Mouse (Mus musculus) G1E (cell line): ENCODE data around the gene Pcolce. TPM values are rescaled to one million over a fixed set of nuclear protein-coding genes. Genes with fewer than 3 reads are reported as not detected.

Experiments
- ATAC-seq: 2 replicates; pipeline ENCODE4 v1.8.0; 2016; ENCODE audit warnings: mild to moderate bottlenecking; ENCODE audit not compliant: insufficient number of reproducible peaks, poor library complexity, low FRiP score, severe bottlenecking; ENCODE audit errors: extremely low read depth
- DNase-seq: peaks from one replicate; pipeline ENCODE4 v3.0.0; 2012; ENCODE audit warnings: low spot score
- H3K27me3 ChIP-seq: 2 replicates; pipeline ENCODE4 v1.6.1; 2012; ENCODE audit warnings: mild to moderate bottlenecking, low read length, inconsistent platforms; ENCODE audit not compliant: insufficient read depth
- H3K36me3 ChIP-seq: replicated peaks from 2 replicates; pipeline ENCODE3; 2012; ENCODE audit warnings: mild to moderate bottlenecking, inconsistent platforms
- H3K4me1 ChIP-seq: 2 replicates; pipeline ENCODE4 v1.6.1; 2012; ENCODE audit warnings: low read depth, low read length, inconsistent platforms, mixed read lengths; ENCODE audit not compliant: insufficient read depth
- H3K4me3 ChIP-seq: 2 replicates; pipeline ENCODE4 v1.5.1; 2012; ENCODE audit warnings: low read depth, mild to moderate bottlenecking, inconsistent platforms, low read length, moderate library complexity, mixed read lengths
- H3K9me3 ChIP-seq: replicated peaks from 2 replicates; pipeline ENCODE4 v1.6.1; 2012; ENCODE audit warnings: inconsistent platforms
- CTCF ChIP-seq: IDR thresholded peaks from 2 replicates; pipeline ENCODE4 v1.5.1; 2012; ENCODE audit warnings: low read depth, low read length, inconsistent platforms, mixed read lengths
- GATA1 ChIP-seq: IDR thresholded peaks from 2 replicates; pipeline ENCODE4 v1.6.1; 2012; ENCODE audit warnings: borderline replicate concordance, low read length, inconsistent platforms, mixed read lengths
- GATA2 ChIP-seq: IDR thresholded peaks from 2 replicates; pipeline ENCODE4 v1.6.1; 2012; ENCODE audit warnings: low read depth, low read length, inconsistent platforms, borderline replicate concordance
- POLR2AphosphoS5 ChIP-seq: IDR thresholded peaks from 2 replicates; pipeline ENCODE4 v1.6.1; 2012; ENCODE audit warnings: low read depth, low read length, inconsistent platforms; ENCODE audit not compliant: insufficient replicate concordance
- TAL1 ChIP-seq: conservative IDR thresholded peaks from 2 replicates; pipeline ENCODE4 v1.6.1; 2012; ENCODE audit warnings: low read depth, low read length, inconsistent platforms, mixed read lengths
- polyA plus RNA-seq: library from polyadenylated mRNA; stranded (reverse); fragments of >175 nt; gene quantifications from 2 replicates; pipeline ENCODE4 v1.2.3, GENCODE M21; 2012
- total RNA-seq, 2 experiments: library from RNA; stranded (forward) in 1 of 2; stranded (reverse) in 1 of 2; fragments of 200-1000 nt in 1 of 2; fragments of >200 nt in 1 of 2; fragmentation: Nextera tagmentation in 1 of 2; gene quantifications; 2 replicates each; pipeline ENCODE4 v1.2.3; 2014 to 2017

The Pcolce gene
- total and polyA plus RNA-seq, 3 experiments, result 0.16 to 0.17 TPM; not detected in 1

GRCm38 (mm10) chr5:137600281-137600618 lies 13.3 kb downstream of the Pcolce start:
- H3K36me3 ChIP-seq, result peaks cover 38% of the 10 kb centered on the region
- H3K27me3 ChIP-seq, result no peaks in the 10 kb centered on the region
- no peaks in the 10 kb centered on the region for H3K9me3 ChIP-seq
- H3K4me1 ChIP-seq, result peaks cover 62% of the 10 kb centered on the region
- DNase-seq (no peak), ATAC-seq (no peak)
- peak overlapping the region; percentile 76 for H3K4me3 ChIP-seq
- TF ChIP-seq TAL1, result no peak
- TF ChIP-seq GATA1, result no peak
- TF ChIP-seq CTCF, result no peak
- no peak for TF ChIP-seq POLR2AphosphoS5
- no peak for TF ChIP-seq GATA2

- peaks cover 57% of the 10 kb centered on the region for H3K4me1 ChIP-seq
- ATAC-seq (no peak), DNase-seq (no peak)
- peaks cover 34% of the 10 kb centered on the region for H3K36me3 ChIP-seq
- TF ChIP-seq GATA2, result no peak
- no peak for TF ChIP-seq TAL1
- no peak for TF ChIP-seq POLR2AphosphoS5
- TF ChIP-seq GATA1, result no peak
- TF ChIP-seq CTCF, result no peak
- H3K9me3 ChIP-seq, result no peaks in the 10 kb centered on the region
- peak overlapping the region; percentile 76 for H3K4me3 ChIP-seq
- H3K27me3 ChIP-seq, result no peaks in the 10 kb centered on the region
Measured at GRCm38 (mm10) chr5:137599600-137599999, 14.0 kb downstream of the Pcolce start.

GRCm38 (mm10) chr5:137598100-137598826 lies 15.3 kb downstream of the Pcolce start:
- DNase-seq (no peak), ATAC-seq (no peak)
- Histone ChIP-seq H3K9me3 (no peaks in the 10 kb centered on the region), H3K4me3 (peak overlapping the region; percentile 44; the same call in 1 of the 2 replicates), H3K27me3 (no peaks in the 10 kb centered on the region), H3K4me1 (peaks cover 49% of the 10 kb centered on the region), H3K36me3 (peaks cover 32% of the 10 kb centered on the region)
- TF ChIP-seq GATA2 (no peak), TAL1 (no peak), CTCF (no peak), GATA1 (no peak), POLR2AphosphoS5 (no peak)

GRCm38 (mm10) chr5:137597625-137598024 lies 16.0 kb downstream of the Pcolce start:
- Histone ChIP-seq H3K36me3 (peaks cover 32% of the 10 kb centered on the region), H3K9me3 (no peaks in the 10 kb centered on the region), H3K4me1 (peaks cover 43% of the 10 kb centered on the region), H3K4me3 (no peak overlapping the region), H3K27me3 (no peaks in the 10 kb centered on the region)
- no peak for DNase-seq
- TF ChIP-seq CTCF (no peak), GATA2 (no peak), POLR2AphosphoS5 (no peak), TAL1 (no peak), GATA1 (no peak)
- no peak for ATAC-seq

GRCm38 (mm10) chr5:137596601-137597261 lies 16.9 kb downstream of the Pcolce start:
- no peak for DNase-seq
- Histone ChIP-seq H3K4me1 (peaks cover 38% of the 10 kb centered on the region), H3K27me3 (0 out of 2 replicates have a peak, but pooled peaks cover 1% of the 10 kb centered on the region), H3K4me3 (peak overlapping the region; percentile 58; the same call in 1 of the 2 replicates), H3K36me3 (peaks cover 32% of the 10 kb centered on the region), H3K9me3 (no peaks in the 10 kb centered on the region)
- ATAC-seq, result no peak
- TF ChIP-seq TAL1 (no peak), CTCF (no peak), POLR2AphosphoS5 (no peak), GATA2 (no peak), GATA1 (no peak)

GRCm38 (mm10) chr5:137595921-137596320 lies 17.7 kb downstream of the Pcolce start:
- no peak overlapping the region for H3K4me3 ChIP-seq
- peaks cover 38% of the 10 kb centered on the region for H3K4me1 ChIP-seq
- peaks cover 32% of the 10 kb centered on the region for H3K36me3 ChIP-seq
- 0 out of 2 replicates have a peak, but pooled peaks cover 2% of the 10 kb centered on the region for H3K27me3 ChIP-seq
- DNase-seq, result no peak
- no peak for TF ChIP-seq CTCF
- no peak for TF ChIP-seq POLR2AphosphoS5
- no peak for TF ChIP-seq TAL1
- no peak for TF ChIP-seq GATA1
- no peak for TF ChIP-seq GATA2
- no peaks in the 10 kb centered on the region for H3K9me3 ChIP-seq
- no peak for ATAC-seq
